Mouse (Mus musculus): ENCODE measurements around the gene Slc16a10.

DNA sequence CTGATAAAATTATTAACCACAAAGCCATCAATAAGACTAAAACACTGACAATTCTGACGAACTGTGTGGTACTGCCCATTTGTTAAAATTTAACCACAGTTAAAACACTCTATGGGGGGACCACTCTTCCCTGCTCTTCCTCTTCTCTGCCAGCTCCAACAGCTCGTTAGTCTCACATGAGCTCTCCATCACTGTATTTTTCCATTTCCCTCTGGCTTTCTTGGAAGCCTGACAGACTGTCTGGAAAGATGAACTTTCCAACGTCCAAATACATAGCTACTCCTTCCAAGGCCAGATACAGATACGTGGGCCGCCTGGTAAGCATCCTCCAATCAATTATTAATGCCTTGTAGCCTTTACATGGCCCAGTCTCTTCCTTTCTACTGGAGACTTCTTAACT is 38.3 kb downstream of the Slc16a10 start:
- TF ChIP-seq CTCF (IDR thresholded peaks at IDR 0.05; ENCODE audit: low read depth, low read length) = no peak
- TF ChIP-seq POLR2A (IDR thresholded peaks at IDR 0.05; ENCODE audit: insufficient read depth, low read length) = no peak
- TF ChIP-seq EP300 (IDR thresholded peaks at IDR 0.05; ENCODE audit: insufficient read depth, low read depth, low read length) = no peak

All from ES-Bruce4 (cell line).